Mouse (Mus musculus) forebrain, embryonic 14.5 days (tissue): Measurements from ENCODE around the gene Traf3. TPM values are rescaled to one million over a fixed set of nuclear protein-coding genes. Genes with fewer than 3 reads are reported as not detected.

Experiments used
- ATAC-seq: fragments of 200-750 bp; cut with Nextera tagmentation; 2 replicates; pipeline ENCODE4 v1.8.0; 2017; ENCODE audit warnings: mild to moderate bottlenecking, moderate library complexity
- DNase-seq: peaks from one replicate; pipeline ENCODE4 v3.0.0-alpha.2; 2015; ENCODE audit warnings: low spot score
- H3K27ac ChIP-seq: fragments of 300-500 bp; sonication (generic); 2 replicates; pipeline ENCODE4 v1.5.1; 2014; ENCODE audit warnings: low read depth, mild to moderate bottlenecking, control low read depth, low read length, moderate library complexity
- H3K27me3 ChIP-seq: fragments of 300-500 bp; sonication (generic); replicated peaks from 2 replicates; pipeline ENCODE4 v1.6.1; 2014; ENCODE audit warnings: low read length, control low read depth, mixed read lengths; ENCODE audit not compliant: control insufficient read depth, insufficient read depth
- H3K36me3 ChIP-seq: fragments of 300-500 bp; sonication (generic); 2 replicates; pipeline ENCODE4 v1.6.1; 2014; ENCODE audit warnings: low read length, control low read depth; ENCODE audit not compliant: control insufficient read depth, insufficient read depth
- H3K4me1 ChIP-seq: fragments of 300-500 bp; sonication (generic); 2 replicates; pipeline ENCODE4 v1.6.1; 2014; ENCODE audit warnings: antibody characterized with exemption, low read length, control low read depth; ENCODE audit not compliant: control insufficient read depth, insufficient read depth
- H3K4me2 ChIP-seq: fragments of 300-500 bp; sonication (generic); 2 replicates; pipeline ENCODE4 v1.6.1; 2014; ENCODE audit warnings: mild to moderate bottlenecking, control low read depth, low read length
- H3K4me3 ChIP-seq: fragments of 300-500 bp; sonication (generic); 2 replicates; pipeline ENCODE4 v1.5.1; 2014; ENCODE audit warnings: low read depth, low read length, control low read depth
- H3K9ac ChIP-seq: fragments of 300-500 bp; sonication (generic); 2 replicates; pipeline ENCODE4 v1.6.1; 2014; ENCODE audit warnings: mild to moderate bottlenecking, low read length, control low read depth, moderate library complexity
- H3K9me3 ChIP-seq: fragments of 300-500 bp; sonication (generic); replicated peaks from 2 replicates; pipeline ENCODE4 v1.6.1; 2016; ENCODE audit warnings: low read length, control low read depth, mixed read lengths; ENCODE audit not compliant: control insufficient read depth
- WGBS: fragments of 180-500 bp; shearing (Covaris S2); extraction: QIAGEN DNeasy Blood & Tissue Kit; methylation state at CpG from one replicate; pipeline ENCODE4 v1.1.7; 2014; 5-methylcytosine and 5-hydroxymethylcytosine counted together
- polyA plus RNA-seq: library from polyadenylated mRNA; unstranded; fragments of >200 nt; fragmentation: Nextera tagmentation; extraction: Ambion mirVana; gene quantifications from 2 replicates; pipeline ENCODE4 v1.2.1, GENCODE M21; 2014

The Traf3 gene
- polyA plus RNA-seq, 1 experiment from 2014 or later: 9.8 TPM

- DNase-seq (no peak), ATAC-seq (no peak)
- Histone ChIP-seq H3K9me3 (no peaks in the 10 kb centered on the region), H3K27ac (no peak overlapping the region), H3K4me2 (no peak overlapping the region), H3K9ac (no peak overlapping the region), H3K4me1 (no peaks in the 10 kb centered on the region), H3K36me3 (0 out of 2 replicates have a peak, but pooled peaks cover 2% of the 10 kb centered on the region), H3K27me3 (no peaks in the 10 kb centered on the region), H3K4me3 (no peak overlapping the region)
- WGBS: 83% methylated on average over 5 of the region's 5 CpGs
These were observed 15.7 kb downstream of the Traf3 start for GRCm38 (mm10) chr12:111181848-111182247.

GRCm38 (mm10) chr12:111182378-111182777, 16.2 kb downstream of the Traf3 start:
- DNase-seq (no peak), ATAC-seq (no peak)
- Histone ChIP-seq H3K9ac (no peak overlapping the region), H3K27ac (no peak overlapping the region), H3K4me1 (no peaks in the 10 kb centered on the region), H3K4me2 (no peak overlapping the region), H3K4me3 (no peak overlapping the region), H3K36me3 (0 out of 2 replicates have a peak, but pooled peaks cover 2% of the 10 kb centered on the region), H3K27me3 (no peaks in the 10 kb centered on the region), H3K9me3 (no peaks in the 10 kb centered on the region)
- 96% methylated on average over 6 of the region's 6 CpGs for WGBS

DNA sequence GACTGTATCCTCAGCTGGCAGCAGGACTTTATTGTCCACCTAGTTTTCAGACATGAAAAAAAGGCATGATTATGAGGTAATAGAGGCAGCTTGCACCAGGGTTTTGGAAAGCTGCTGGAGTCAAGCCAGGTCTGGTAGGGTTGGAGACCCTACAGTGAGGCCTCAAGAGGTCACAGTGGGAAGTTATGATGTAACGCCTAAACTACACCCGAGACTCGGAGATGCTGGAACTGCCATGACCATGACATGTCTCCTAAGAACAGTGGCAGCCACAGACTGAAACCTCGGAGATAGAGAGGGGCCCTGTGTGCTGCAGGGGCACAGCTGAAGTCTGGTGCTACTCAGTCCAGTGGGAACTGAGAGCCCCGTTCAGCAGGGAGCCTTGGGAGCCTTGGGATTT, 18.3 kb downstream of the Traf3 start, which contains the start of gene 4930595D18Rik:
4930595D18Rik (minus strand) TSS at position 16 of the 400 bp plus-strand sequence.
- WGBS: 85% methylated on average over 5 of the region's 5 CpGs
- Histone ChIP-seq H3K27ac (no peak within 1 kb of the TSS), H3K4me3 (no peak within 1 kb of the TSS), H3K27me3 (no peaks in the 10 kb centered on the region), H3K36me3 (0 out of 2 replicates have a peak, but pooled peaks cover 2% of the 10 kb centered on the region), H3K9ac (no peak within 1 kb of the TSS), H3K9me3 (no peaks in the 10 kb centered on the region), H3K4me1 (no peaks in the 10 kb centered on the region), H3K4me2 (no peak within 1 kb of the TSS)
- ATAC-seq (no peak), DNase-seq (no peak)

GRCm38 (mm10) chr12:111186986-111187385, 20.8 kb downstream of the Traf3 start:
- WGBS: 97% methylated on average over 3 of the region's 3 CpGs
- Histone ChIP-seq H3K27ac (no peak overlapping the region), H3K36me3 (0 out of 2 replicates have a peak, but pooled peaks cover 2% of the 10 kb centered on the region), H3K27me3 (no peaks in the 10 kb centered on the region), H3K4me1 (no peaks in the 10 kb centered on the region), H3K9me3 (no peaks in the 10 kb centered on the region), H3K4me3 (no peak overlapping the region), H3K4me2 (no peak overlapping the region), H3K9ac (no peak overlapping the region)
- no peak for DNase-seq
- no peak for ATAC-seq

DNA sequence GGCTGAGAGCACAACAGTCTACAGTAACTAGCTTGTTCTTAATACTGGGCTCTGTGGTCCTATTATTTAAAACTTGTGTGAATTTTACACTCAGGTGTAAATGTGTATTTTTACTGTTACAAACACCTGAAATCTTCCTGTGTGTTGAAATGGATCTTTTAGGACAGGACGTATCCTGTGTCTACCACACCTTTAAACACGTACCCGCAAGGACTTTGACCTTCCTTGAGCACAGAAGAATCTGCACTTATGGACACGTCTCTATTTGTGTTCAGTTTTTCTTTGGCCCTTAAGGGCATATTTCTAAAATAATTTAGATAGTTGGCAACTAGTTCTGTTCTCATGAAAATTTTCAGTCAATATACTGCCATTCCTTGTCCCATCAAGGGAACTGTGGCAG, 22.1 kb downstream of the Traf3 start:
- no peak overlapping the region for H3K4me3 ChIP-seq
- H3K27ac ChIP-seq: no peak overlapping the region
- DNase-seq (no peak), ATAC-seq (no peak)
- H3K4me2 ChIP-seq: no peak overlapping the region
- H3K27me3 ChIP-seq: no peaks in the 10 kb centered on the region
- H3K9me3 ChIP-seq: no peaks in the 10 kb centered on the region
- H3K4me1 ChIP-seq: peaks cover 2% of the 10 kb centered on the region; the same call in 1 of the 2 replicates
- 94% methylated on average over 4 of the region's 4 CpGs for WGBS
- H3K9ac ChIP-seq: no peak overlapping the region
- 0 out of 2 replicates have a peak, but pooled peaks cover 2% of the 10 kb centered on the region for H3K36me3 ChIP-seq

DNA sequence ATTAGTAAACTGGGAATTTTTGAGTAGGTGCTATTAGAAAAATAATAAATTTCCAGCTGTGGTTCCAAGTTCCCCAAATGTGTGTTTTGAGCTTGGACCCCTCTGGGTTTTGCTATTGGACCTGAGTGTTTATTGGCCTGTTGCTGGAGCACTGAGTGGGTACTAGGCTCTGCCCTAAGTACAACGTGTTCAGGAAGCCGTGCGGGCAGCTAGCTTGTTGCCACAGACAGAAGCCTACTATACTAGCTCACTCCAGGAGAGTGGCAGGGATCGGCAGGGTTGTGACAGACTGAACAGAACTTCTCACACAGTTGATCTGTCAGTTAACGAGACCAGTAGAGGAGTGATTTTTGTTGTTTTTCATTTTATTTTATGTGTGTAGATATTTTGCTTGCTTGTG, 24.2 kb downstream of the Traf3 start:
- Histone ChIP-seq H3K4me2 (no peak overlapping the region), H3K9me3 (no peaks in the 10 kb centered on the region), H3K9ac (no peak overlapping the region), H3K27me3 (no peaks in the 10 kb centered on the region), H3K27ac (no peak overlapping the region), H3K4me3 (no peak overlapping the region), H3K4me1 (peaks cover 7% of the 10 kb centered on the region; the same call in 1 of the 2 replicates), H3K36me3 (no peaks in the 10 kb centered on the region)
- no peak for ATAC-seq
- 78% methylated on average over 5 of the region's 5 CpGs for WGBS
- DNase-seq: no peak

DNA sequence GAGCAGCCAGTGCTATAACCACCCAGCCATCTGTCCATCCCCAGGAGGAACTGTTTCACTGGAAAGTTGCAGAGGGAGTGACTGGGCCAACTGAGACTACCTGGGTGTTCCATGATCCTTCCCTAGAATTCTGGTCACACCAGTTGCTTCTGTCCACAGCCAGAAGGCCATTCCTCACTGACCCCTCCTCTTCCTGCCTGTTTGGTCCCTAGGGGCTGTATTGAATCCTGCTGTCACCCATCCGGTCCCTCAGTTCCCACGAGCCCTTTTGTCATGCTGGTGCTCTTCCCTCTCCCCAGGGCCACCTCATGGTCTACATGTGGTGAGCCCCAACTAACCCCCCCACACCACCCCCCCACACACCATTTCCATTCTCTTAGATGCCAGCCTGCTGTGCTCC, 24.7 kb downstream of the Traf3 start:
- Histone ChIP-seq H3K9ac (no peak overlapping the region), H3K4me3 (no peak overlapping the region), H3K9me3 (no peaks in the 10 kb centered on the region), H3K27ac (no peak overlapping the region), H3K36me3 (no peaks in the 10 kb centered on the region), H3K4me2 (no peak overlapping the region), H3K27me3 (no peaks in the 10 kb centered on the region), H3K4me1 (peaks cover 7% of the 10 kb centered on the region; the same call in 1 of the 2 replicates)
- WGBS: 83% methylated on average over 2 of the region's 2 CpGs
- ATAC-seq: no peak
- DNase-seq: no peak

DNA sequence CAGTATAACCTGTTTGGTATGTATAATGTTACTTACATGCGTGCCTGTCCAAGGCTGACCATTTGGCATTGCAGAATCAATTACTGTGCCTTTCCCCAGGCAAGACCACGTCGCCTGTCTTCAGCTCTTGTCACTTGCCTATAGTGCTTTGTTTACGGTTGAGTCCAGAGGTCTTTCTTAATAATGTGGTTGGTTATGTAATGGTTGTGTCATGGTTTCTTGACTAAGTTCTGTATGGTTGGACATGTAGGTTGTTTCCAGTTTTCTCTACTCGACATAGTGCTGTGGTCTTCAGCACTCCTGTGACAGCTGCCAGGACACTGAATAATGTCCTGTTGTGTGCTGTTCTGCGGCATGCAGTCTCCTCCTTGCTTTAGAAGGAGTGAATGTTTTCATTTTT, 26.6 kb downstream of the Traf3 start:
- Histone ChIP-seq H3K27me3 (no peaks in the 10 kb centered on the region), H3K36me3 (no peaks in the 10 kb centered on the region), H3K4me2 (no peak overlapping the region), H3K4me3 (no peak overlapping the region), H3K4me1 (peaks cover 7% of the 10 kb centered on the region; the same call in 1 of the 2 replicates), H3K27ac (no peak overlapping the region), H3K9ac (no peak overlapping the region), H3K9me3 (no peaks in the 10 kb centered on the region)
- ATAC-seq: no peak
- DNase-seq: no peak
- 83% methylated on average over 6 of the region's 6 CpGs for WGBS

DNA sequence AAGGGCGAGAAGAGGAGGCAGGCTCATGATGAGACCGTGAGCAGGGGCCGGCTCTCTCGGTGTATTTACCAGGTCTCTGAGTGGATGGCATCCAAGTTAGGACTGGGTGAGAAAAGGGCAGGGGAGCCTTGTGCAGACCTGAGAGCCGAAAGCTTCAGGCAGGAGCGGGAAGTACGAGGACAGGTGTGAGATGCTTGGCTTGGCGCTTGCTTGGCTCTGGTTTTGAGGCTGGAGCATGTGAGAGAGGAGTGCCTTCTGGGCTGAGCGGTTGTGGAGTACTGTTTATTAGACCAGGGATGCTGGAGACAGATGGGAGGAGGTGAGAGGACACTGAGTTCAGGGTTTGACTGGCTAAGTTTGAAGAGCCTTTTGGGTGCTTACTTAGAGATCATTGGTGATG, 27.2 kb downstream of the Traf3 start:
- H3K4me1 ChIP-seq: peaks cover 7% of the 10 kb centered on the region; the same call in 1 of the 2 replicates
- H3K27ac ChIP-seq: no peak overlapping the region; the same call in 1 of the 2 replicates
- no peaks in the 10 kb centered on the region for H3K9me3 ChIP-seq
- H3K4me2 ChIP-seq: 0 out of 2 replicates have a peak overlapping the region, but pooled peaks have one; percentile 5
- no peak overlapping the region for H3K9ac ChIP-seq
- H3K27me3 ChIP-seq: no peaks in the 10 kb centered on the region
- DNase-seq: peak; percentile 6
- no peak for ATAC-seq
- 74% methylated on average over 9 of the region's 9 CpGs for WGBS
- H3K36me3 ChIP-seq: no peaks in the 10 kb centered on the region
- no peak overlapping the region for H3K4me3 ChIP-seq
